Mouse (Mus musculus) layer of hippocampus, adult 8-10 months (tissue): ENCODE data around the gene Krtap21-1. TPM values are rescaled to one million over a fixed set of nuclear protein-coding genes. Genes with fewer than 3 reads are reported as not detected.

ENCODE experiments used
- DNase-seq, 2 experiments: peaks; one replicate each; pipeline ENCODE4 v3.0.0; 2022; ENCODE audit warnings: low spot score in 2 of 2
- total RNA-seq, 4 experiments: library from RNA; stranded (reverse); gene quantifications; 2 replicates each; pipeline ENCODE4 v1.2.4; 2022

The Krtap21-1 gene
- total RNA-seq: not detected

DNA sequence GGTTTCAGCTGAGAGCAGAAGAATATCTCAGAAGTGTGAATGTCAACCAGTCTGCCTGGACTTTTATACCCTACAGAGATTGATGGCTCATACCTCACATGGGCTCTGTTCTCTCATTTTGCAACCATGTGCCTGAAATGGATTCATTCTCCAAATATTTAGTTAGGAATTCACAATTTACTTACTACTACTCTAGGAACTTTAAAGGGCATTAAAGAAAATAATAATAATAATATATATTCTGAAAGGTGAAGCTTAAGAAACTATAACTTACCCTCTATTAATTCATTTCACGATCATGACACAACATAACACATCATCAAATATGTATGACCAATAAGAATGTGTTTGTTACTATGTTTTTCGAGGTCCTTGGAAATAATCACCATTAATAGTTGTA lies at the start of gene Krtap21-1:
TSS of gene Krtap21-1 (minus strand) at position 101 of the 400 bp plus-strand sequence.
- no peak for DNase-seq

DNA sequence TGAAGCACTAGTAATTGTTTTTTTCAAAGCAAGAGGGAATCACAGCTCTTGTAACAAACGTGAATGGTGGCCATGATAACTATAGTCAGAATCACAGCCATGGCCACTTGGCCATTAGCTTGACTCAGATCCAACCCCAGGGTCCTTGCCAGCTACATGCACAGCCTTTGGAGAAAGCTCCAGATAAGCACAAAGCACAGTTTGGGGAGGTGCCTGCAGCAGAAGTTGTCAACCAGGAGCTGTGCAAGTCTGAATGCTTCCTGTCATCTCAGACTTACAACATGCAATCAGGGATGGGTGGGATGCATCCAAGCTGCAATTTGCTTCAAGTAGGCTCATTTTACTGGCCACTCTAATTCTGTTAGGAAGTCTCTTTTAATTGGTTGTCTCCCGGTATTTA lies 25.9 kb upstream of the Krtap21-1 start:
- no peak for DNase-seq

DNA sequence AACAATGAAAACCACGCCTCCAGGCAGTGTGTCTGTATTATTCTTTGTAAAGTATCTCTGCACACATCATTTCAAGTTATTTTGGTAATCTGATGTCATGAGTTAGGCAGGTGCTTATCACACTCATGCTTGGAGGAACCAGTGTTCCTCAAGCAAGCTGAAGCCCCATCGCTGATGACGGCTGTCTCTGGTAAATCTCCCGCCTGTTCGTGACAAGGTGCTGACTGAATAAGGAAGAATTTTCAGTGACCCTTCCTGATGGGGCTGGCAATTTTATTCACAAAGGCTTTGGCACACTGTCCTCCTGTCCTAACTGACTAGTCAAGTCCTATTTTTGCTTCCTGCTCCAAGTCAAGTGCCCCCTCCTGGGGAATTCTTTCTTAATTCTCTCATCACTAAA lies 21.6 kb upstream of the Krtap21-1 start:
- DNase-seq: no peak

DNA sequence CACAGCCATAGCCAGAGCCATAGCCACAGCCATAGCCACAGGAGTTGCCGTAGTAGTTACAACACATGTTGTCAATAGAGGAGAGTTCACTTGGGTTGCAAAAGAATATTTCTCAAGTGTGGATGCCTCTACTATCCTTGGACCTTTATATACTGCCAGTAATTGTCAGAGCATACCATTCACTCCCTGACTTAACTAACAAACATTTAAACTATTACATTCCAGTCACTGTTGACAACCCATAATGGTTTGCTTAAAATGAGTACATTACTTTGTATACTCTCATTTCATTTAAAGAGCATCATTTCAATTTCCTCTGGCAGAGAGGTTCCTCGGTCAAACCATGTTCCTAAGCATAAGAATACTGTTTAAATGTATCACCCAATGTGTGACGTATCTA lies 16.3 kb upstream of the Krtap21-1 start, which contains the start of gene Krtap6-2:
TSS of gene Krtap6-2 (minus strand) at position 101 of the 400 bp plus-strand sequence.
- no peak for DNase-seq

DNA sequence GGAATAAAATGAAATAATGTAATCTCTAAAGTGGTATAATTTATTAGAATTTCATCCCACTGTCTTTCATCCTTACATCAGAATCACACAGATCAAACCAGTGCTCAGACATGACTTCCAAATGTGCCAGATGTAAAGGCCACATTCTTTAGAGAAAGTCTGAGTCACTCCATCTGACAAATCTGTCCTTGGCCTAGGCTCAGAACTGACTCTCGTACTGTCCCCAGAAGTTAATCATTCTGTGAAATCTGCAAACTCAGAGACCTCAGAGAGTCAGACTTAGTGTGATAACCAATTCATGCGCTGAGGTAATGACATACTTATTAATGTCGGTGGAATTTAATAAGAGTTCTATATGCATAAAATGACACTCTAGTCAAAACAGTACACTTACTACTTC lies 12.6 kb upstream of the Krtap21-1 start:
- no peak for DNase-seq

DNA sequence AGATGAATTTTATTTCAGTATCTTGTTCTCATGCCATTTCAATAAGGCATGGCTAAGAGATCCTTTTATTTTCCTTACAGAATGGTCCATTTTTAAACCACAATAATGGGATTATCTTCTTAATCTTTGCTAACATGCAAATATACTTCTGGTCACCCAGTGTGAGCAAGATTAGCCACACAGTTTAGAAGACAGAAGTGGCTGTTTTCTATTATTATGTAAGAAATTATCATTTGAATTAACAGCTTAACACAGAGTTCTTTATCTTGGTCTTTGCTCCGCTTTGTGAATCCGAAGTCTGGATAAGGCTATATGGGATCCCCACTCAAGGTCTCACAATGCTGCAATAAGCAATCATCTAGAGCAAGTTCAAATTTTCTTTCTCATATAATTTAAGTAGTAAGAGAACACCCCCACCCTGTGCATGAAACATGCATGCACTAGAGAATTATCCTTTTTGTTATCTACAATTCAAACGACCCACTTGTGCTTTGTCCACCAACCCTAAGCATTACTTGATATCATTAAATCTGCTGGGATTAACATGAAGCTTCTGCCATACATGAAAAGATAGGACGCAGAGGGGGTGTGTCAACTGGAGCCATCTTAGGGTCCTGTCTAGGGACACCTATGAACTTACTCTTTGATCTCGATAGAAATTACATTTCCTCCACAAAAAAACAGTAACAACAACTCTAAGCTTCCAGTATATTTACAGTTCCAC lies 6.8 kb upstream of the Krtap21-1 start:
- DNase-seq: no peak

DNA sequence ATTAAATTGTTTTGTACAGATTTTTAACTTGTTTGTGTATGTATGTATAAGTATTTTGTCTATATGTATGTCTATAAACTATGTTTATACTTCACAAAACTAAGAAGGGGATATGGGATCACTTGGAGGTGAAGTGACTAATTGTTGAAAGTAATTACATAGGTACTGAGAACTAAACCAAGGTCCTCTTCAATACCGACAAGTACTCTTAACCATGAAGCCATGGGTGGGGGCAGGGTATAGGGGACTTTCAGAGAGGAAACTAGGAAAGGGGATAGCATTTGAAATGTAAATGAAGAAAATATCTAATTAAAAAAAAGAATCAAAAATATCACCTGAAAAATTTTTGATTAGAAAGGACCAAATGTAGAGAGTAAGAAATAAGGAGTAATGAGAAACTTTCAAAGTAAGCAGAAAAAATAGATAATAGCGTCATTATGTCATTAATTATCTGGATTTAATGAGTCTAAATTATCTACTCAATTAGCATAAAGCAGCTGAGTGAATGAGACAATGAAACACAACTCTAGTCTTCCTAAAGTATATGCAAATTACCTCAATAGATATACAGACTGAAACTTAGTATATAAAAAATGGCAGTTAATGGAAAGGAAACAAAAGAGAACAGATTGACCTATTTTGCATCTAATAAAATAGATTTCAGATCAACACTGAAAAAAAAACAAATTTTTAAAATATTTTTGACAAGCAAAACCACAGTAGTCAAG lies 30.8 kb downstream of the Krtap21-1 start:
- DNase-seq: no peak

Other genes starting within 250 kb of the Krtap21-1 start
- gene Gm9789, start 245.9 kb downstream of the Krtap21-1 start, total RNA-seq: not detected
- not detected for gene Gm7735, start 234.4 kb downstream of the Krtap21-1 start, total RNA-seq
- gene 1110057P08Rik, start 229.1 kb downstream of the Krtap21-1 start, total RNA-seq: not detected
- not detected for gene Krtap20-2, start 198.0 kb downstream of the Krtap21-1 start, total RNA-seq
- not detected for gene Krtap6-2, start 16.2 kb upstream of the Krtap21-1 start, total RNA-seq
- not detected for gene Krtap8-1, start 84.1 kb upstream of the Krtap21-1 start, total RNA-seq
- gene Krtap7-1, start 104.5 kb upstream of the Krtap21-1 start, total RNA-seq: not detected
- not detected for gene Krtap11-1, start 167.3 kb upstream of the Krtap21-1 start, total RNA-seq